Mouse (Mus musculus): ENCODE measurements at regions not wholly inside any gene's neighbourhood (a gene's known extent, or its start where the extent isn't known, plus 50 kb on each side); places are given as distances from the start of the nearest gene placed in this dataset.

- no peak for TF ChIP-seq CTCF (IDR thresholded peaks at IDR 0.05; ENCODE audit: low read depth, low read length)
- no peak for TF ChIP-seq POLR2A (IDR thresholded peaks at IDR 0.05; ENCODE audit: extremely low read depth, insufficient read depth, low read length)
Observed at GRCm38 (mm10) chr2:179291046-179291563, 151.1 kb upstream of the Cdh4 start.

Measured in liver, adult 2 months (tissue).